Mouse (Mus musculus) G1E (cell line): ENCODE measurements around the gene Degs1.

Experiments
- CTCF ChIP-seq: IDR thresholded peaks from 2 replicates; pipeline ENCODE4 v1.5.1; 2012; ENCODE audit warnings: low read depth, low read length, inconsistent platforms, mixed read lengths
- GATA1 ChIP-seq: IDR thresholded peaks from 2 replicates; pipeline ENCODE4 v1.6.1; 2012; ENCODE audit warnings: borderline replicate concordance, low read length, inconsistent platforms, mixed read lengths
- GATA2 ChIP-seq: IDR thresholded peaks from 2 replicates; pipeline ENCODE4 v1.6.1; 2012; ENCODE audit warnings: low read depth, low read length, inconsistent platforms, borderline replicate concordance
- POLR2AphosphoS5 ChIP-seq: IDR thresholded peaks from 2 replicates; pipeline ENCODE4 v1.6.1; 2012; ENCODE audit warnings: low read depth, low read length, inconsistent platforms; ENCODE audit not compliant: insufficient replicate concordance
- TAL1 ChIP-seq: conservative IDR thresholded peaks from 2 replicates; pipeline ENCODE4 v1.6.1; 2012; ENCODE audit warnings: low read depth, low read length, inconsistent platforms, mixed read lengths

GRCm38 (mm10) chr1:182314201-182314600 lies 31.6 kb upstream of the Degs1 start:
- no peak for TF ChIP-seq CTCF
- TF ChIP-seq GATA1: no peak
- no peak for TF ChIP-seq GATA2
- no peak for TF ChIP-seq POLR2AphosphoS5
- TF ChIP-seq TAL1: no peak
